Mouse (Mus musculus): ENCODE results near the gene Hdlbp.
"Not testable (repeated sequence)": the region's sequence is repeated elsewhere in the genome, so short reads cannot be mapped to it uniquely, and the experiment has no call there.

Gene Hdlbp

DNA sequence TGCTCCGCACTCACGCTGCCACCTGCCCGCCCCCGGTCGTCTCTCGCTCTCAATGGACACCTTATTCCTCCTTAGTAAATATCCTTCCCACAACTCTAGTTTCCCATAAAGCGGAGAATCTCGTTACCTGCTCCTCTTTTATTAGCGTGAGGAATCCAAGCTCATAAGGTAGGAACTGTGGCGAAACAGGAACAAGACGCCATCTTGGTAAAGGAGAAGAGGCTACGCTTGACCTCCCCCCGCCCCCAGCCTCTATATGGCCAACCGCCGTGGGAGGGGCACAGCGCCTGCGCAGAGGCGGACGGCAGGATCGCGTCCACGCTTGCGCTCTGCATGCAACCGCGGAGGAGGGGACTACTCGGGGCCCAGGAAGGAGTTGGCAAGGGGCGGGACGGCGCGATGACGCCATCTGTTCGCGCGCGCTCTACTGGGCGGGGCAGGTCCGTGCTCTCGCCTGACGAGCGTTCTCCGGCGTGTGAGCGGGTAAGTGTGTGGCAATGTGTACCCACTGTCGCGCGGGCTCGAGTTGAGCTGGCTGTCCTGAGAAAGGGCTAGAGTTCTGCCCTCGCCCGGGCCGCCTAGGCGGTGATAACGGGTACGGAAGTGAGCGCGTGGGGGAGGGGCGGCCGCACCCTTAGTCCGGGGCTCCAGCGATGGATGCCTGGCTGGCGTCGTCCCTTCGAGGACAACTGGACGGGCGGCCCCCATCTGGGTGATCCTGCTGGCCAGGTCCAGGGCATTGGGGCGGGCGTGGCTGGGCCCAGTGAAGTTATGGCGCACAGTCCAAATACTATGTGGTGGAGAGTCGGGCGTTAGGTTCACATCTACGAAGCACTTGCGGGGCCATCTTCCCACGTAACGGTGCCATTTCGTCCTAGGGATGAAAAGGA lies at the start of gene Hdlbp:
TSS of gene Hdlbp (minus strand) at position 230 of the 890 bp plus-strand sequence.
- peak; percentile 99 for DNase-seq

- no peak for DNase-seq
These were observed 43.7 kb upstream of the Hdlbp start for GRCm38 (mm10) chr1:93522325-93522724.

DNA sequence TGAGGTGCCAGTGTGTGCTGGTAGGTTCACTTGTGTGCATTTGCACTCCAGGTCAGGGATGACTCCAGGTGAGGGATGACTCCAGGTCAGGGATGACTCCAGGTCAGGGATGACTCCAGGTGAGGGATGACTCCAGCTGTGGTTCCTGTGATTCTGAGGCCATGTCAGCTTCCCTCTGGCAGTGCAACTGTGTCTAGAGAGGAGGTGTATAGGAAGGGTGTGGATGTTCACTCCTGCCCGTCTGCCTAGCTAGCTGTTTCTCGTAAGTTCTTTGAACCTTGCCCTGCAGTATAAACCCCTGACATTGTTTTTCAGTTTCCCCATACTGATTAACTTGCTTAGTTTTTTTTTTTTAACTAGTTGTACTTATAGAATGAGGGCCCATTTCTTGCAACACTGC lies 42.9 kb upstream of the Hdlbp start:
- DNase-seq: no peak

- DNase-seq: no peak
These were observed 34.6 kb upstream of the Hdlbp start for GRCm38 (mm10) chr1:93513221-93513620.

DNA sequence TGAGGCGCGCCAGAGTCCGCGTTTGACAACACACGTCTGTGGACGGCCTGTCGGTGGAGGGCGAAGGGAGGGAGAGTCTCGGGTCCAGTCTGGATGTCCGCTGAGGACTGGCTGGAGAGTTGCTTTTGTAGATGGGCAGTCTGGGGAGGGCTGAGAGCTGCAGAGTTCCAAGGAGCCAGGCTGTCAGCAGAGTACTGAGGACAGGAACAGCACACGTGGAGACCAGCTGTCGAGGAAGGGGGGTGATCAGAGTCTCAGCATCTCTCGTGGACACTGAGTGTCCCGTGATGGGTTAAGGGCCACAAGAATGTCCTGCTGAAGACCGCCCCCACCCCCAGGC lies 33.7 kb upstream of the Hdlbp start:
- DNase-seq: no peak

GRCm38 (mm10) chr1:93511585-93512350 lies 33.2 kb upstream of the Hdlbp start, which contains the start of gene Farp2:
Gene Farp2 (plus strand): TSS chr1:93512079.
- DNase-seq: peak; percentile 98

DNA sequence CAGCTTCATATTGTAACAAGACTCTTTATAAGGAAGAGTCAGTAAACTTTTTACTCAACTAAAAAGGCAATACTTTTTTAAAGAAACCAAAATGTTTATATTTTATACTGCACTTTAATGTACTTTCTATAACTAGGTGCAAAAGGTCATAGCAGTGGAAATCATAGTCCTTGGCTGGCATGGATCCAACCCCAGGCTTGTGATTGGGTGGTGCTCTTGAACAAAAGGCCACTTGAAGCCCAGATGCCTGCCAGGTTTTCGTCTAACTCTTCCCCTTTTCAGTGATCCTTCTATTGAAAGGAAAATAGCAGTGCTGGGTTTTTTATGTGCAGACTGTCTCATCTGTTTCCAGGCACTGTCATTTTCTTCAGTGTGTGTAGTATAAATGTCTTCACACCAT lies 30.0 kb upstream of the Hdlbp start:
- peak; percentile 28 to 53 for DNase-seq

DNA sequence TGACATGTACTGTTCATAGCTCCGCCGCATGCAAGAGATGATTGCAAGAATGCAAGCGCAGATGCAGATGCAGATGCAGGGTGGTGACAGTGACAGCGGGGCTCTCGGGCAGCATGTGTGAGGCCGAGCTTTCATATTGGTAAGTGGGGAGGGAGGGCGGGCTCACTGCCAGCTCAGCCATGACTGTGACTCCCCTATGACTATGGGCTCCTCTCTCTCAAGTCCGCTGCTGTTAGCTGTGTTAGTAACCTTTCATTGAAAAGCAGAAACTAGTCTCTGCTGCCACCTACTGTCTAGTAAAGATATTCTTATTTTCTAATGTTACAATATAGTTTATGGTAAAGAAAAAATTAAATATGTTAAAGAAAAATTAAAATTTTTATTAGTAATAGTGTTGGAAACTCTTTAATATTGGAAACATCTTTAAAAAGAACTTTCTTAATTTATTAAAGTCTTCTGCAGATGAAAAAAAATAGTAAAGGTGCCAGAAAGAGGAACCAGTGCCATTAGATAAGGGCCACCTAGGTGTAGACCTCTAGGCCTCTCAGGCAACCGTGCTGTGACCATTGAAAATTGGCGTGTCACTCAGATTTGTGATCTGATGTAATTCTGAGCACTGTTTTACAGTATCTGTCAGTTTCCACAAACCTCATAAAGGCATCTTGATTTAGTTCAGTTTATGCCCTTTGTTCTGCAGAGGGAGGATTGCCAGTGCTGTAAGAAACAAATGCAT lies 28.5 kb upstream of the Hdlbp start:
- DNase-seq: no peak

- DNase-seq: no peak
These were observed 16.7 kb upstream of the Hdlbp start for GRCm38 (mm10) chr1:93495312-93495711.

GRCm38 (mm10) chr1:93486302-93486701 lies 7.7 kb upstream of the Hdlbp start:
- DNase-seq: not testable (repeated sequence)

GRCm38 (mm10) chr1:93479476-93480083 lies 965 bp upstream of the Hdlbp start:
- peak; percentile 22 to 29 for DNase-seq

GRCm38 (mm10) chr1:93477758-93478585 lies 643 bp downstream of the Hdlbp start:
- DNase-seq: peak; percentile 98 to 99

DNA sequence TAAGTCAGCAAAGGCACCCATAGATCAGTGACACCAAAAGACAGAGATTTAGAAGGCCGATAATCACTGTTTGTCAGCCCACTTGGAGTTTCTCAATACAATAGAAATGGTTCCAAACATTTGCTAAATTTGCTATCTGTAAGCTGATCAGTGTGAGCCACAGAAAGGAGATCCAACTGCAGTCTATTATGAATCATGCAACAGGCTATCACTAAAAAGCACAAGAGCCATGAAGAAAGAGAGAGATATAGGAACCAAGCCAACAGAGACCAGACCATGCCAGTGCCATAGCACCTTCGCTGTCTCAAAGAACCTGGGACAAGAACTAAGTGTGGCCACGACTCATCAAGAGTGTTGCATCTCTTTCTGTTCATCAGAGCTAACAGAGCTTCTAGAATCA lies 2.9 kb downstream of the Hdlbp start:
- no peak for DNase-seq

DNA sequence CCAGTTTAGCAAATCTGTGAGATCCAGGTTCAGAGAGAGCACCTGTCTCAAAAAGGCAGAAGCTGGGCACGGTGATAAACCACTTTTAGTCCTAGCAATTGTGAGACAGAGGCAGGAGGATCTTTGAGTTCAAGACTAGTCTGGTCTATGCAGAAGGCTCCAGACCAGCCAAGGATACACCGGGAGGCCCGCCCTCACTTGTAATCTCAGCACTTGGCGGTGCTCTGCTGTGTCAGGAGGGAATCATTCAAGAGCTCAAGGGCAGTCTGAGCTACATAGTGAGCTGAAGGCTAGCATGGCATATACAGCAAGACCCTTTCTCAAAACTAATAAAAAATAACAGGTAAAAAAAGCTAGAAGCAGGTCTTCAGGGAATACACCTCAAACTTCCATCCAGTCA lies 10.0 kb downstream of the Hdlbp start:
- DNase-seq: no peak

GRCm38 (mm10) chr1:93465746-93466145 lies 12.9 kb downstream of the Hdlbp start:
- no peak for DNase-seq

DNA sequence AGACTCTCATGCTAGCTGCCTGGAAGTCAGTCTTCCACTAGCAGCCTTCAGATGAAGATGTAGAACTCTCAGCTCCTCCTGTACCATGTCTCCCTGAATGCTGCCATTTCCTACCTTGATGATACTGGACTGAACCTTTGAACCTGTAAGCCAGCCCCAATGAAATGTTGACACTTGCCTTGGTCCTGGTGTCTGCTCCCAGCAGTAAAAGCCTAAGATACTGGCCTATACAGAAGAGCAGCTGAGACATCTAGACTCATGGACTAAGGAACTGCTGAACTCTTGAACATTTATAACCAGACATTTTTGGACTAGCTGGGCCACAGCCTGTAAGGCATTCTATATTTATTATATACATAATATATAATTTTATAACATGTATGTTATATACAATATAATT lies 13.5 kb downstream of the Hdlbp start:
- DNase-seq: no peak

- no peak for DNase-seq
These were observed 19.5 kb downstream of the Hdlbp start for GRCm38 (mm10) chr1:93459101-93459500.

DNA sequence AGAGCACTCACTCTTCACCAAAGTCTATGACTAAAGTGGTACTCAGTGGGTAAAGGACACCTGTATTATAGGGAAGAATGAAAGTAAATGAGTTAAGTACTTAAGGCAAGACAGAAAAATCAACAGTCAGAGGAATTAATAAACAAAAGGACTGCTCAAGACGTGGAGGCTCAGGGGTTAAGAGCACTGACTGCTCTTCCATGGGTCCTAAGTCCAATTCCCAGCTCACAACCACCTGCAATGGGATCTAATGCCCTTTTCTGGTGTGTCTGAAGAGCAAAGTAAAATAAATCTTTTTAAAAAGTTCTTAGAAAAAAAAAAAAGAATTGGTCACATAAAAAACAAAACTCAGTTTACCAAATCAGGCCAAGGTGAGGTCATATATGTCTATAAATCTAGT lies 20.3 kb downstream of the Hdlbp start:
- DNase-seq: no peak

DNA sequence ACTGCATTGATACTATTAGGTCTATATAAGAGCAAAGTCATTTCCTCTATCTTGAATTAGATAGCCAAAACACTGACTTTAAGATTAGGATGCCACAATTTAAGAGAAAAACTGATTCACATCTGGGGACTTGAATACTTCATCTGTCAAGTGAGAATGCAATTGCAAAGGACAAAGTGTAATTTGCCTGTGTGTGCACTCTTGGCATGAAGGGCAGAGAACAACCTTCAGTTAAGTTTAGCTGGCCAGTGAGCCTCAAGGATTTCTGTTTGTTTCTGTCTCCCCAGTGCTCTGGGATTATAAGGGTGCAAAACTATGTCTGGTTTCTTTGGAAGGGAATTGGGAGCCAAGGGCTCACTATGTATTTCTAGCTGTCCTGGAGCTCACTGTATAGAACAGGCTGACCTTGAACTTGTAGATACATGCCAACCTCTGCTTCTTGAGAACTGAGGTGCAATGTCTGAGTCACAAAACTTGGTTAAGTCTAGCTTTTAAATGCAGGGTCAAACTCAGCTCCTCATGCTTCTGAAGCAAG lies 24.8 kb downstream of the Hdlbp start:
- DNase-seq: no peak

- not testable (repeated sequence) for DNase-seq
These were observed 28.5 kb downstream of the Hdlbp start for GRCm38 (mm10) chr1:93450118-93450517.

DNA sequence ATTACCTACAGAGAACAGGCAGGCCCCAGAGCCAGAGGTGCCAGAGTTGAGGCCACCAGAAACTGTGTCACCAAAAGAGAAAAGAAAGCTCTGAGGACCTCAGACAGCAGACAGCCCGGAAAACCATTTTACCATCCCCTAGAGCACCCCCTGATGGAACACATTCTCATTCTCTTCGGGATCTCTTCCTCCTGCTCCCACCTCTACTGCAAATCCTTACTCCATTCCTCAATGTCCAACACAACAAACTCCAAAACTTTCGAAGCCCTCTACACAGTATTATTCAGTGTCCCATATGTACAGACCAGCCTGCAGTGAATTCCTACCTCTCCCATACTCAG lies 32.8 kb downstream of the Hdlbp start:
- DNase-seq: no peak

All from lung, adult 18-20 months (tissue).